Mouse (Mus musculus): ENCODE measurements at regions not wholly inside any gene's neighbourhood (a gene's known extent, or its start where the extent isn't known, plus 50 kb on each side); places are given as distances from the start of the nearest gene placed in this dataset.
A peak's percentile ranks its signal among the peaks of the same experiment; 100 is the strongest.

DNA sequence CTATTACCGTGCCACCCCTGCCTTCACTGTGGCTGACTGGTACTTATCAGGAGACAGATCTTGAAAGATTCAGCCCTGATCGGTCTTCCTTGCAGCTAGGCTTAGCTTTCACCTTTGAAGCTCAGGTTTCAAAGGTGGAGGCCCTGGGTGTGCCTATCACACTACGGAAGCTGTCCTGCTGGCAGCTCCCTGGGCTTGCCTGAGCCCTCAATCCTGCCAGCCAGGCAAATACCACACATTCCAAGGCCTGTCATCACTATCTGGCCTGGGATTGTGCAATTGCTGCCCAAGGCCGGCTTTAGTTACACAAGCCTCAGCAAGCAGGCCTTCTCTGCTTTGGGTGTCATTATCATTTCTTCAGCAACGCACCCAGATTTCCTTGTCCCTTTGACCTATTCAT, 390.6 kb upstream of the Mmadhc start:
- peak; percentile 70 for DNase-seq

DNA sequence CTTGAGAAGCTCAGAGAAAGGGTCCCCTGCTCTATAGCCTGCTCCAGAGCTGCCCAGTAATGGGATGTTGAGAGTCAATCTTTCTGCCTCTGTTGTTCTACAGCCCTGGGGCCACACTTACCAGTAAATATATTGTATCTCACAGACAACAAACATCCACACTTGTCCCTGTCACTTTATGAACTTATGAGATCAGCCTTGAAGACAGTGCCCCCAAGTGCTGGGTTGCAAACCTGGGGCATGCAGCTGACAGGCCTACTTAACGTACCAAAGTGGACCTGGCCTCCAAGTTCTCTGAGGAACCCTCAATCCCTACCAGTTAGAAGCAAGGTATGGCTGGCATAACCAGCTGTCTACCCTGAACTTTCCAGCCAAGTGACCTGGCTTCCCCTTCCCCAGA, 380.9 kb upstream of the Mmadhc start:
- DNase-seq, result no peak

- DNase-seq, result no peak
Observed at GRCm38 (mm10) chr2:50675736-50676550, 379.3 kb upstream of the Mmadhc start.

DNA sequence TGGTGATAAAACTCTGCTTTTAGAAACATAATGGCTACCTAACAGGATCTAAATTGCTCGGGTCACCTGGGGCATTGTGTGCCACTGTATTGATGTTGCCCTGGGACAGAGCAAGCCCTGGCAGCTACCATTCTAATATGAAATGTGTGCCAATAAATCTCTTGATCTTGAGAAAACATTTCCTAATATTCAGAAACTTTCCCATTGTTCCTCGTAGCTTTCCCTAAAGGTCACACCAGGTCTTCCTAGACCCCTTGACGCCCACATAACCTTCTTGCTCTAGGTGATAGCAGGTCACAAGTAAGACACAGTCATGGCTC, 378.2 kb upstream of the Mmadhc start:
- no peak for DNase-seq

DNA sequence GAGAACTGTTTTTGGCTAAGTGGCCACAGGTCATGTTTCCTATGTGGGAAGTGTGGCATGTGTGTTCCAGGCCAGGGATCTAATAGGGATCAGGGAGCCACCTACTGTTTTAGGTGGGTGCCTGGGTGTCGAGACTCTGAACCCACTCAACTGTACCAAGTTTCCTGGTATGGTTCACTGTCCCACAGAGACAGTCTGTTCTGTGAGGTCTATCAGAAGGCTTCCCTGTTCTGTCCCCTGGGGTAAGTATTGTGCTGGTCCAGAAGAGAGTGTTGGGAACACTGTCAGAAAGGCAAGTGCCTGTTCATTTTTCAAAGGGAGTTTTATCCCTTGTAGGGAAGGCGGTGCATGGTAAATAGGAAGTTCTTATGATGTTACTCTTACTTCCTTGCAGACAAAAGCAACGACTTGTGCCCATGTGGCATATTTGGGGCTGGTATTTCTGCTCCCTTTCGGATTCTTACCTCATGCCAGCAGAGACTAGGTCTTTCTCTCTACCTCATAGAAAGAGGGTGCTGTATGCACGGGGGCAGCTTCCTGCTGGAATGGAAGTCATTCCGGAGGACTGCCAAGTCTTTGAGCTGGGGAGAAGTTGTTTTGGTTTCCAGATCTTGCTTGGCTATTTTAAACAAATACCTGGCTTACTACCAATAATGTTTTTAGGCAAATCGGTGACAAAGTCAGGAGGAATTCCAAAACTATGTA, 377.7 kb upstream of the Mmadhc start:
- peak; percentile 8 for DNase-seq

- no peak for DNase-seq
Observed at GRCm38 (mm10) chr2:50669297-50669696, 372.7 kb upstream of the Mmadhc start.

DNA sequence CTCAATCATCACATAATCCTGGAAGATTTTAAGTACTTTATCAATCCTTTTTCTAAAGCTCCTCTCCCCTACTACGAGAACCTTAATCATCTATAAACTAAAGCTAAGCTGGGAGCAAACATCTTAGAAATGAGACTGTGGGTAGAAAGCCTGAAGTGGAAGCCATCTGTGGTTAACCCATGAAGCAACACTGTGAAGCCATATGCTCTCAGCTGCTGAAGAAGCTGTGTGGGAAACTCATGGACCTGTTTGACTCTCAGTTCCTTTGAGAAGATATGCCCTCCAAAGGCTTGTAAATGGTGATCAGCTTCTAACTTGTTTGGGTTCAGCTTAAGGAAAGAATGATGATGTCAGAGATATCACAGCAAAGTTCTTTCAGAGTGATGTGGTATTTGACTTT, 372.2 kb upstream of the Mmadhc start:
- DNase-seq, result no peak

DNA sequence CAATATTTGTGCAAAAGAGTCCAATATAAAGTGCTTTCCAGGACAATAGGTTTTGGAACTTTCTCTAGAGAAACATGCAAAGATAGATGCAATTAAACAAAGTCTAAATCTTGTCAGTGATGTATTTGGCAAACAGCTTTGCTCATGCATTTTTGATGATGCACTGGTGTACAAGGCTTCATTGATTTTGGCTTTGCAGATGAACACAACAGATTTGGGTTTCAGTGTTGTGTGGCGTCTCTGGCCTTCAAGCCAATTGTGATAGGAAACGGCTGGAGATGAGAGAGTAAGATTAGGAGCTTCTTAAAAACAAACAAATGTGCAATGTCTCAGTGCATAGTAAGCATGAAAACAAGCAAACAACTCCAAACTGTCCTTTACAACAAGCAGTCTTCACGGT, 370.6 kb upstream of the Mmadhc start:
- no peak for DNase-seq

GRCm38 (mm10) chr2:50662504-50662903, 365.9 kb upstream of the Mmadhc start:
- no peak for DNase-seq

- DNase-seq, result no peak
Observed at GRCm38 (mm10) chr2:50660000-50660399, 363.4 kb upstream of the Mmadhc start.

GRCm38 (mm10) chr2:50657826-50658225, 361.2 kb upstream of the Mmadhc start:
- peak; percentile 11 for DNase-seq

DNA sequence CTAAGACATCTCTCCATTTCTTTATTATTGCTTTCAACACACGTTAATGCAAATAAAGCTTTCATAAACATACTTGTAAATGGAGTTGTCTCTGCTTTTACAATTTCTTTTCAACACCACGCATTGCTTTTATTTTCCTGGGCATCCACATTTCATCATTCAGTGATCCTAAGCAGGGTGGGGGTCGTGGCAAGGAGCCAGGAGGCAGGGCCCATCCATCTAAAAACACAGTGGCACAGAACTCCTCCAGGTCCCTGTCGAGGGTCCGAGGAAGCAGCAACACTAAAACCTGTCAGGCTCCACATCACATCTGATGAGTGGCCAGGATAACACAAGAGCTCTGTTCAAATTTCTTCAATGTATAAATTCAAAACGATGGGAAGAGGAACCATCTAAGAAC, 359.8 kb upstream of the Mmadhc start:
- DNase-seq, result no peak

DNA sequence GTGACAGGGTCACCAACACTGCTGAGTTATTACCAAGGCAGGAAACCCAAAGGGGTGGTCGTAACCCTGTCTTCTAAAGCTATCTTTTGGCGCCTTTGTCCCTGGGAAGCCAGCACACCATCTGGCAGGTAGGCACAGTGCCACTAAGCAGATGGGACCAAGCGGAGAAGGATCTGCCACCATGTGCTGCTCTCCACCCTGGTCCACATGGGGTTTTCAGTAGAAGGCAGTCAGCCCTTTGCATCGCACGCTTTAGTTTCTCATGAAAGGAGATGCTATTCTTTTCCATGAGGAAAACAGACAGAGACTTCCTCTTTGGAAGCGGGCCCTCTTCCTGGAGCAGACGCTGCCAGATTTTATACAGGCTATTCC, 358.3 kb upstream of the Mmadhc start:
- DNase-seq, result peak; percentile 41

DNA sequence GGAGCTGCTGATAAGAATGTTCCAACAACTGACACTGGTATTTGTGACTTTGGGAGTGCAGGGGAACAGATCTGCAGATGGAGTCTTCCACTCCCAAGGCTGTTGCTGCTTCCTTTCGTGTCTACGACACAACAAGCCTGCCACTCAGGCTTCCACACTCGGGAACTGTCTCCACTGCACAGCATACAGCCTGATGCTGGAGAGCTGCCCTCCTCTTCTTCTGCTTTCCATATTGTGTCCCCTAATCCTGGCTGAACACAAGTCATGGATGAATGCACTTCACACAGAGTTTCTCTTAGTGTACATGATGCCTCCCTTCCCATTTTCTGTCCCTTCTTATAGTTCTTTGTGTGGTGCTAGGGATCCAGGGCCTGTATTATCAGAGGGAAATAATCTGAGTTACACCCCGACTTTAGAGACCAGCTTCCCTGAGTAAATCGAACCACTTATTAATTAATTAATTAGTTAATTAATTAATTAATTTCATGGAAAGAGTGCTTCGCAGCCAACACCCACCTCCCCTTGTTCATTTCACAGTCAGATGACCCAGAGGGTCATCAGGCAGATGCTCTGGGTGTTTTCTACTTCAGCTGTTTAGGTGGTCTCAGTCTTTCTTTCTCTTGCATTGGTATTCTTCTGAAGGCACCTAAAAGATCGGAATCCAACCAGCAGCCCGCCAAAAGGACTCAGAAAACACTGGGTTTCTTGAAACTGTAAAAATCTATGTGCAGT, 357.8 kb upstream of the Mmadhc start:
- DNase-seq, result no peak

- no peak for DNase-seq
Observed at GRCm38 (mm10) chr2:50653121-50653615, 356.6 kb upstream of the Mmadhc start.

DNA sequence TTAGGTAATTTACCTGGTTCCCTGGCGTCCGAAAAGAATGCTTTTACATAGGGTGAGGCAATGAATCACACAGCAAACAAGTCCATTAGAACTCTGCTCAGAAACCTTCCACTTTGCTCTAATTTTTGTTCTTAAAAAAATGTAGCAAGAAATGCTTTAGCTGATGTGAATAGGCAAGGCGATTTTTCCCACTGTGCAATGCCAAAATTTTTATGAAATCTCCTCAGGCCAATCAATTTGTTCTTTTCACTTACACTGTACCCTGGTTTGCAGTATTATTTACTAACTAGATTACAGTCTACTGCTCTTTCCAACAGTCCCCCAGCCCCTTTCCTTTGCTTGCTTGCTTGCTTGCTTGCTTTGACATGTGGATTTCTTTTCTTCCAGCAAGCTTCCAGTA, 353.1 kb upstream of the Mmadhc start:
- DNase-seq, result no peak

DNA sequence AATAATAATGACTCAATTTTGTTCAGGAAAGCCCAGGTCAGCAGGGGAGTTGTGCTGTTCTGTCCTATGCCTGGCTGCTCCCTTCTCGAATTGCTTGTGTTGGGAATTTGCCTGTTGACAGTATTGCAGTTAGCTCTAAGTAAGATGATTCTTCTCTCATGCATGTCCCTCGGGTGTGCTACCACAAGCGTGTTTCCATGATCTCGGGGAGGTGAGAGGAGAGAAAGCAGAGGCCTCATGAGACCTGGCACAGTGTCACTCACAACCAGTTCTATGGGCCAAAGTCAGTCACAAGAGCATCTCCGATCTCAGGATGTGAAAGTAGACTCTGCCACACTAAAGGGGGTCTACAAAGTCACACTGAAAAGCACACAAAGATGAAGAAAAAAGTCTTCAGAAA, 346.6 kb upstream of the Mmadhc start:
- no peak for DNase-seq

DNA sequence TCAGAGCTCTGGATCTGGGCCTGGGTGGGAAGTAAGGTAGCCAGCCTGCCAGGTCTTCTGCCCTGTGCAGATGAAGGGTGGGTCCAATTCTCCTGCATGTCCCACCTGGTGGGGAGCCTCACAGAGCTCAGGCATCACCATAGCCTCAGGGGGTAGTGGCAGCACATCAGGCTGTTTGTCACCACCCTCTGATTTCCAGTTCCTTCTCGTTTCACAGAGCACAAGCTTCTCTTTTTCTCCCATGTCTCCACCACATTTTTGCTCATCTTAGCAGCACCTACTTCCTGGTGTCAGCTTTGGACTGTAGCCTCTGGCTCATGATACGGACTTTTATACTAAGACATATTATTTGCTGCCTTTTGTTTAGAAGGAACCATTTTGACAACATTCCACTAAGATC, 345.6 kb upstream of the Mmadhc start:
- no peak for DNase-seq

GRCm38 (mm10) chr2:50635896-50636295, 339.3 kb upstream of the Mmadhc start:
- DNase-seq, result no peak

- no peak for DNase-seq
Observed at GRCm38 (mm10) chr2:50631786-50632185, 335.2 kb upstream of the Mmadhc start.

GRCm38 (mm10) chr2:50627501-50627900, 330.9 kb upstream of the Mmadhc start:
- DNase-seq, result no peak

DNA sequence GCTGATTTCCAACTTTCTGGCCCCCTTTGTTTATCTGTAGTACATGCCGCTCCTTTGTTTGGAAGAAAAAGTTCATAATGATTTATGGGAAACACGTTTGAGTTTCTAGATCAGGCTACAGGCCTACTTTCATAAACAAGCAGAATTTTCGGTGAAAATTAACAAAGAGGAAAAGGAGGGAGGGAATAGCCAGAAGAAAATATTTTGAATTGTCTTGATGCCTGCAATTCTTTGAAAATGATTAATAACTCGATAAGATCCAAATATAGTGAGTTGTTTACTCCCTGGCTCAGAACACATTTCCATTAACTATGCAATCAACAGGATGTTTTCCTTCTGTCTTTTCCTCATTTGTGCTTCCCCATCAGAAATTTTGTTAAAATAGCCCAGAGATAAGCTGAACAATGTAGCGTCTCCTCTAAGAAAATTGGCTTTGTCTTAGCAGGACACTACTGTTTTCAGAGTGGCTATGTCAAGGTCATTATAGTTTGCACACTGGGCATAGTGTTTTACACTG, 328.7 kb upstream of the Mmadhc start:
- peak; percentile 11 for DNase-seq

DNA sequence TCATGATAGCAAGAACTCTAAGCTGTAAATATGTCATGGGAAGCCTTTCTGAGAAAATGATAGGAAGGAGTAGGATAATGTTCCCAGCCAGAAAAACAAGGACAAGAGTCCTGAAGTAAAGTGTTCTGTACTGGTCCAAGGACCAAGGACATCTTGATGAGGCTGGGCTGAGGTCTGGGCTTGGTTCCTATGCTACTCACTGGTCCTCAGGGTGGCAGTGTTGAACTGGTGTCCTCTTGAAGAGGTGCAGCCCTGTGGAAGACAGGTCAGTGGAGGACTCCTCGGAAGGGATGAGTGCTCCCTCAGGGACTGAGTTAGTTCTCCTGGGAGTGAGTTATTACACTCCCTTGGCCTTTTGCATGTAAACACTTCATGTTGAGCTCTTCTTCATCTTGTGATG, 312.5 kb upstream of the Mmadhc start:
- peak; percentile 50 for DNase-seq

GRCm38 (mm10) chr2:50589195-50589594, 292.6 kb upstream of the Mmadhc start:
- peak; percentile 15 for DNase-seq

Measured in kidney, postnatal 14 days (tissue).